Mouse (Mus musculus) forebrain, embryonic 14.5 days (tissue): ENCODE measurements at regions not wholly inside any gene's neighbourhood (a gene's known extent, or its start where the extent isn't known, plus 50 kb on each side); places are given as distances from the start of the nearest gene placed in this dataset. TPM values are rescaled to one million over a fixed set of nuclear protein-coding genes. Genes with fewer than 3 reads are reported as not detected.

ENCODE experiments used
- ATAC-seq: fragments of 200-750 bp; cut with Nextera tagmentation; 2 replicates; pipeline ENCODE4 v1.8.0; 2017; ENCODE audit warnings: mild to moderate bottlenecking, moderate library complexity
- DNase-seq: peaks from one replicate; pipeline ENCODE4 v3.0.0-alpha.2; 2015; ENCODE audit warnings: low spot score
- H3K27ac ChIP-seq: fragments of 300-500 bp; sonication (generic); 2 replicates; pipeline ENCODE4 v1.5.1; 2014; ENCODE audit warnings: low read depth, mild to moderate bottlenecking, control low read depth, low read length, moderate library complexity
- H3K27me3 ChIP-seq: fragments of 300-500 bp; sonication (generic); replicated peaks from 2 replicates; pipeline ENCODE4 v1.6.1; 2014; ENCODE audit warnings: low read length, control low read depth, mixed read lengths; ENCODE audit not compliant: control insufficient read depth, insufficient read depth
- H3K36me3 ChIP-seq: fragments of 300-500 bp; sonication (generic); 2 replicates; pipeline ENCODE4 v1.6.1; 2014; ENCODE audit warnings: low read length, control low read depth; ENCODE audit not compliant: control insufficient read depth, insufficient read depth
- H3K4me1 ChIP-seq: fragments of 300-500 bp; sonication (generic); 2 replicates; pipeline ENCODE4 v1.6.1; 2014; ENCODE audit warnings: antibody characterized with exemption, low read length, control low read depth; ENCODE audit not compliant: control insufficient read depth, insufficient read depth
- H3K4me2 ChIP-seq: fragments of 300-500 bp; sonication (generic); 2 replicates; pipeline ENCODE4 v1.6.1; 2014; ENCODE audit warnings: mild to moderate bottlenecking, control low read depth, low read length
- H3K4me3 ChIP-seq: fragments of 300-500 bp; sonication (generic); 2 replicates; pipeline ENCODE4 v1.5.1; 2014; ENCODE audit warnings: low read depth, low read length, control low read depth
- H3K9ac ChIP-seq: fragments of 300-500 bp; sonication (generic); 2 replicates; pipeline ENCODE4 v1.6.1; 2014; ENCODE audit warnings: mild to moderate bottlenecking, low read length, control low read depth, moderate library complexity
- H3K9me3 ChIP-seq: fragments of 300-500 bp; sonication (generic); replicated peaks from 2 replicates; pipeline ENCODE4 v1.6.1; 2016; ENCODE audit warnings: low read length, control low read depth, mixed read lengths; ENCODE audit not compliant: control insufficient read depth
- WGBS: fragments of 180-500 bp; shearing (Covaris S2); extraction: QIAGEN DNeasy Blood & Tissue Kit; methylation state at CpG from one replicate; pipeline ENCODE4 v1.1.7; 2014; 5-methylcytosine and 5-hydroxymethylcytosine counted together
- microRNA-seq: library from miRNA; unstranded; fragments of <30 nt; microRNA quantifications from one replicate; pipeline ENCODE4, GENCODE M21; 2016

DNA sequence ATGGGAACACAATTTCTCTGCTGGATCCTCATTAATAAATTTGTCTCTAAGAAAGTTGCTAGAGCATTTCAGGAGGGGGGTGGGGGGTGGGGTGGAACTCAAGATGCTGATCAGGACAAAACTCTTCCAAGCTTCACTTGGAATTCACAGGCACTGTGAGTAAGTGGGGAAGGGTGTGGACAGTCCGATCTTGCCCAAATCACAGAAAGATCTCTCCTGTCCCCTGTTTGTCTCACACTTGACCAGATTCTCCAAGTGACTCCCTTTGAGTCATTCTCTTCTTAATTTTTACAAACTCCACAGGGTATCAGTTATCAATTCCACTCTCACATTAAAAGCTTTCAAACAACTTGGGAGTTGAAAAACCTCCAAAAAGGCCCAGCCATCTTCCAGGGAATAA is 58.1 kb upstream of the Mocs2 start:
- H3K4me2 ChIP-seq, result no peak overlapping the region
- no peak overlapping the region for H3K9ac ChIP-seq
- 97% methylated on average over 1 of the region's 1 CpGs for WGBS
- DNase-seq (no peak), ATAC-seq (no peak)
- no peak overlapping the region for H3K27ac ChIP-seq
- H3K36me3 ChIP-seq, result no peaks in the 10 kb centered on the region
- H3K4me1 ChIP-seq, result no peaks in the 10 kb centered on the region
- no peaks in the 10 kb centered on the region for H3K9me3 ChIP-seq
- H3K4me3 ChIP-seq, result no peak overlapping the region
- no peaks in the 10 kb centered on the region for H3K27me3 ChIP-seq

DNA sequence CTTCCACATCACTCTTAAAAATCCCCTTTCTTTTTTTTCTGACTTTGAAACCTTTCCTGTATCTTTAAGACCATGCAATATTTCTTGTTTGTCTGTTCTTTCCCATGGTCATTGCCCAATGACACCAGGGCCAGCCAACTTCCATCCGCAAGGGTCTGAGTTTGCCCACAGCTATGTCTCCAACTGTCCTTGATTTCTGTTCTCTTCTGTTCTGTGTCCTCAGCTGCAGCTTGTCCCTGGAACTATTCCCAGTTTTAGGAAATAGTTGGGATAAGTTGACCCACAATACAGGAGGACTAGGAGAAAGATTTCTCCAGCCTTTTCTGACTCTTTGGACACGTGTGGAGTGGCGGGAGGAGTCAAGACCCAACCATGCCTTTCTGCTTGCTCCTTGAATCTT is 57.1 kb upstream of the Mocs2 start:
- no peaks in the 10 kb centered on the region for H3K9me3 ChIP-seq
- H3K27ac ChIP-seq, result no peak overlapping the region
- 81% methylated on average over 3 of the region's 3 CpGs for WGBS
- no peak for ATAC-seq
- H3K4me1 ChIP-seq, result no peaks in the 10 kb centered on the region
- H3K4me3 ChIP-seq, result no peak overlapping the region
- H3K27me3 ChIP-seq, result no peaks in the 10 kb centered on the region
- H3K9ac ChIP-seq, result no peak overlapping the region
- H3K4me2 ChIP-seq, result no peak overlapping the region
- H3K36me3 ChIP-seq, result no peaks in the 10 kb centered on the region
- no peak for DNase-seq

Small RNA genes lying in the stretch of these regions (microRNA-seq; reads per million reads assigned to microRNA genes)
- gene Gm25950, result not detected
